Comparison of ENCODE assay signal across 8 mouse cellular contexts in genomic region chr19:29522445-29523229, GRCm38 (mm10). TPM values are rescaled to one million over a fixed set of nuclear protein-coding genes. Genes with fewer than 3 reads are reported as not detected.
DNase-seq lines count a peak whose midpoint lies in the region; ATAC-seq and TF ChIP-seq lines count a peak whose summit lies in the region.

No protein-coding gene starts in this region.

- H3K4me2 ChIP-seq in liver, embryonic 11.5 days = peak overlapping the region; percentile 68

- peak overlapping the region; percentile 96 for H3K9ac ChIP-seq in liver, embryonic 11.5 days (ENCODE audit: low read depth, low read length)

- peak; percentile 21 for DNase-seq in 416B (ENCODE audit: low read depth)
- peak; percentile 46 for DNase-seq in T-cell, adult 2 months (ENCODE audit: low spot score)
- DNase-seq in embryo, embryonic 10 days (ENCODE audit: low spot score) = peak; percentile 63
- peak; percentile 38 to 56 for DNase-seq in gastrocnemius, postnatal 36 days
- DNase-seq in kidney, adult 9 months = peak; percentile 30
- DNase-seq in liver, embryonic 11.5 days (ENCODE audit: low spot score) = peak; percentile 77
- peak; percentile 56 for DNase-seq in naive thymus-derived CD4-positive, alpha-beta T cell, adult 2 months (ENCODE audit: low read depth)
- peak; percentile 58 for DNase-seq in thymus, adult 2 months

- H3K27me3 ChIP-seq in liver, embryonic 11.5 days (replicated peaks; ENCODE audit: control insufficient read depth, insufficient read depth, low read length) = no peaks in the 10 kb centered on the region
- H3K27me3 ChIP-seq in thymus, adult 2 months (ENCODE audit: control insufficient read depth, insufficient read depth, low read length) = no peaks in the 10 kb centered on the region

- no peaks in the 10 kb centered on the region for H3K9me3 ChIP-seq in liver, embryonic 11.5 days (ENCODE audit: control insufficient read depth, low read length)

- intact Hi-C loops in gastrocnemius, postnatal 36 days (cut with DNase I) = loop anchor here (5.0 kb wide), 1 partner anchor 40 kb away; no protein-coding TSS in a partner anchor

- peak overlapping the region; percentile 72 for H3K27ac ChIP-seq in liver, embryonic 11.5 days (ENCODE audit: low read depth, low read length)
- H3K27ac ChIP-seq in thymus, adult 2 months (ENCODE audit: control insufficient read depth, insufficient read depth, low read length) = no peak overlapping the region

- H3K36me3 ChIP-seq in liver, embryonic 11.5 days (ENCODE audit: control insufficient read depth, insufficient read depth, low read length) = no peaks in the 10 kb centered on the region
- no peaks in the 10 kb centered on the region for H3K36me3 ChIP-seq in thymus, adult 2 months (ENCODE audit: control insufficient read depth, insufficient read depth, low read length)

- under 1% methylated on average over 91 of the region's 92 CpGs for WGBS in liver, embryonic 11.5 days
- under 1% methylated on average over 92 of the region's 92 CpGs for WGBS in thymus, adult 2 months

- H3K4me1 ChIP-seq in liver, embryonic 11.5 days (replicated peaks; ENCODE audit: control insufficient read depth, insufficient read depth, low read length) = 0 out of 2 replicates have a peak, but pooled peaks cover under 1% of the 10 kb centered on the region
- no peaks in the 10 kb centered on the region; the same call in 1 of the 2 replicates for H3K4me1 ChIP-seq in thymus, adult 2 months (replicated peaks; ENCODE audit: control insufficient read depth, insufficient read depth, low read length)

- TF ChIP-seq CTCF in thymus, adult 2 months (IDR thresholded peaks at IDR 0.05; ENCODE audit: borderline replicate concordance, control insufficient read depth, extremely low read depth, insufficient read depth, low read length, poor library complexity) = peak; percentile 8; the same call in 1 of the 2 replicates

- no peak for TF ChIP-seq POLR2A in thymus, adult 2 months (IDR thresholded peaks at IDR 0.05; ENCODE audit: control insufficient read depth, extremely low read depth, insufficient read depth, low read length, poor library complexity)

- peak; percentile 54 for ATAC-seq in liver, embryonic 11.5 days (replicated peaks; ENCODE audit: low FRiP score)

- H3K4me3 ChIP-seq in liver, embryonic 11.5 days (ENCODE audit: low read depth, low read length) = peak overlapping the region; percentile 93
- H3K4me3 ChIP-seq in thymus, adult 2 months (ENCODE audit: control insufficient read depth, insufficient read depth, low read length) = peak overlapping the region; percentile 78

RNA-seq across cellular contexts. Expression of gene Ric1, which starts 0.6 kb away (rescaled TPM):
- total RNA-seq in gastrocnemius, postnatal 36 days (2021) = 10 to 100 TPM; 22.9 to 23.2 TPM
- polyA plus RNA-seq in liver, embryonic 11.5 days (2014; fragmentation: Nextera tagmentation; extraction: Ambion mirVana) = 7.6 and 8.0 TPM in 2 replicates
- 19.4 and 21.1 TPM in 2 replicates for polyA plus RNA-seq in thymus, adult 2 months (2012; rRNA removed)

Comparison
In these comparisons a context has a peak if more than half of its experiments do, and no peak if none do; other contexts are left out.
1. DNase-seq: peak in every context shown above with its lines; median percentile 77 in liver, embryonic 11.5 days; 63 in embryo, embryonic 10 days; 58 in thymus, adult 2 months; 56 in naive thymus-derived CD4-positive, alpha-beta T cell, adult 2 months; 47 in gastrocnemius, postnatal 36 days; 46 in T-cell, adult 2 months; 30 in kidney, adult 9 months; 21 in 416B.